Mouse (Mus musculus) regulatory T cell (primary cell): ENCODE measurements at regions not wholly inside any gene's neighbourhood (a gene's known extent, or its start where the extent isn't known, plus 50 kb on each side); places are given as distances from the start of the nearest gene placed in this dataset.

Experiments
- in situ Hi-C: fragments of 300-600 bp; cut with MboI, MseI; formaldehyde crosslinking; loops from one replicate; pipeline ENCODE4 v1.15.1; 2025; ENCODE audit warnings: high pct_unique_total_duplicates

DNA sequence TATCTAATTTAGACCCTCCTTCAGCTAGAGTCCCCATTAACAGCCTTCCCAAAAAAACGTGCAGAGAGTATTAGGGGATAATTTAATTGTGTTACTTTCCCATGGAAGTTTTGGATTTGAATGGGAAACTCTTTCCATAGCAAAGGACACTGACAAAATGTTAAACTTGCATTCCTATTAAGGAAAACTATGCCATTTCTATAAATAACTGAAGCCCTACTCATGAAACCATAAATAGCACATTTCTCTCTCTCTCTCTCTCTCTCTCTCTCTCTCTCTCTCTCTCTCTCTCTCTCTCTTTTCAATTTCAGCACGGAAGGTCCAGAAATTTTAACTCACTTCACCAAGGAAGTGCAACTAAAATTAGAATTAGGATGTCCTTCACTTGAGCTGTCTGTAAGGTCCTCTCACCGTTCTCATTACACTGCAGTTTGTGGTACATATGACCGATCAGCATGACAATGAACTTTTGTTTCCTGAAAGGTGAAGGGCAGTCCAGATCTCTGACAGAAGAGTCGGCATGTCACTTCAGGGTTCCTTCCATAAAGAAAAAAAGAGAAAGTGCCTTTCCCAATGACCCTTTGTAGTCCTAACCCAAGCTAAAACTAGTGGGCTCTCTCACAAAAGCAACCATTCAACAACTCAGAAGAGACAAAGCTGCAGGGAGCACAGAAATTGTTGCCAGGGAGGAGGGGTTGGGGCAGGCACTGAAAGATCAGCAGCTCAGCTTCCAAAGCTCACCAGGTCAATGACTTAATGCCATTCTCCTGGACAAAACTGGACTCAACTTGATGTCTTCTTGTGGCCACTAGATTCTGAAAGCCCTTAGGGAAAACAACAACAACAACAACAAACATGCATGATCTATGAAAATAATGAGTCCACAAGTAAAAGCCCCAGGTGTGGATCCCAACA is 696.9 kb downstream of the Diaph3 start:
- in situ Hi-C loops: no loop called here

DNA sequence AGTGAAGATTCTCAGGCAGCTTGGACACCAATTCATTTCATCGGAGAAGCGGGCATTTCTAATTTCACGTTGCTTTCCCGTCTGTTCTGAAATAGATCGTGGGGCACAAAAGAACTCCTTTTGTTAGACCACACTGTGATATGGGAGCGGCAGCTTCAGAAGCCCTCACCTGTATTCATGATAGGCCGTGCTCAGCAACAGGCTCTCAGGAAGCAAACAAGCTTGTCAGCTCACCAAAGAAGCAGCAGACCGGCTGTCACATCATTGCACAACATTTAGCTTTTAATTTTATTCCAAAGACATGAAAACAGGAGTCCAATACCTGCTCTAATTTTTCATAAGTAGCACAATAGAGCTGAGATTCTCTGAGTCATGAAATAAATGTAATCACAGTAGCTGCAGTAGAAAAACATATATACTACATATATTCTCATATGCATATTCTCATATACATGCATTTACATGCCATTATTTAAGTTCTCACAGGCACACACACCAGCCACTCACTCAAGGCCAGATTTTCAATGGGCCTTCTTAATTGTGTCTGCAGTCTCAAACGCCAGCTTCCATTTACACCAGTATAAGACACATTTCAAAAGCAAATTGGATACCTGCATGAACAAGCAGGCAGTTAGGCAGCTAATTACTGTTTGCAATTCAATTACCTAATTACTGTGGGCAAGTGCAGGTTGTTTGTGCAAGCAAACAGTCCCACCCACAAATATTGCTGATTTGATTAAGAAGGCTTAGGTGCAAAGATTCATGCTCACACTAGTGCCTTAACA is 698.9 kb downstream of the Diaph3 start:
- in situ Hi-C loops: no loop called here

DNA sequence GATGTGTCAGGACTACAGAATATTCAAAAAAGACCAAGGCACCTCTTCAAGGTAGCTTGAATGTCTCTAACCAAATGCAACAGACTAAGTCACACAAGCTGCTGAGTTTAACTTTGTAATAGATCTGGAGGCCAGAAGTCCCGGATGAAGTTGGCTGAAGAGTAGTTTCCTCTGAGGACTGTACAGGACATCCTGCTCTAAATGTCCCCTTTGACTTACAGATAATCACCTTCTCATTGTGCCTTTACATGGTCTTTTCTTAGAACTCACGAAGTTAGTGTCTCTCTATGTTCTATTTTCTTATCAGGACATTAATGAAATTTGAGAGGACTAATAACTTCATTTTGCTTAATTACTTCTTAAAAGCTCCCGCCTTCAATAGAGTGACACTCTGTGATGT is 703.7 kb downstream of the Diaph3 start:
- in situ Hi-C loops: no loop called here

DNA sequence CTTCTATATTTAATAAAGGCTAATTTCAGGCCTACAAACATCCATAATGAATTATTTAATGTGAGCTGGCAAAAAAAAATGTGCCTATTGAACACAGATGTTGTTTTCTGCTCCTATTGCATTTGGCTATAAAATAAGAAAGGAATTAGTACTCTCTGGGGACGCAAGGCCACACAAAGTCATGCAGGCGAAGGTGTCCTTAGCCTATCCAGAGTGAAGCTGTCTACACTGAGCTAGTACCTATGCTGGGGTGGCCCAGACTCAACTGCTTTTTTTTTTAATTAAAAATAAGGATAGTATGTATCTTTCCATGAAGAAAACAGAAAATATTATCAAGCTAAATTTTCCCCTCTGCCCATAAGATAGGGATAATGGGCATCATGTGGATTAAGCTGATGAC is 705.7 kb downstream of the Diaph3 start:
- in situ Hi-C loops: no loop called here

DNA sequence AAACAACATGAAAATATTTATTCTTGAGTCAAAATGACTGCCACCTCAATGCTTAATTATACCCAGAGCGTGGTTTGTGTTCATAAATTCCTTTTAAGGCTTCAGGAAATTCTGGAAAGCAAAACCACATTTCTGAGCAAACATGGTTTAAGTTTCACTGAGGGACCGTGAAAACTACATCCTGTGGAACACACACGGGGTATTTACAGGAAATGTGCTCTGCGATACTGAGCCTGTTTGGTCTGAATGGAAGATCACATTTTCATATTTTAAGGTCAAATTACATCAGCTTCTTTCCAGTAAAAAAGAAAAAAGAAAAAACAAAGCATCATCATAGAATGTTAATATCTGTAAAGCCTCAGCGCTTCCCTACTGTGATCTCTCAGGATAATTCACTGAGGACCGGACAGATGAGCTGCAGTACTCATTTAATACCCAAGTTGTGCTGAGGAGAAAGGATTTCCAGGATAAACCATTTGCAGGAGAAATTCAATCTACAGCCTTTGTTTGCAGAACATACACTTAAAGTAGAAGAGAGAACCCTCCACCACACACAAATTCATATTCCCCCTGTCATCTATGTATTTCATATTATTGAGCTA is 709.7 kb downstream of the Diaph3 start:
- in situ Hi-C loops: no loop called here

DNA sequence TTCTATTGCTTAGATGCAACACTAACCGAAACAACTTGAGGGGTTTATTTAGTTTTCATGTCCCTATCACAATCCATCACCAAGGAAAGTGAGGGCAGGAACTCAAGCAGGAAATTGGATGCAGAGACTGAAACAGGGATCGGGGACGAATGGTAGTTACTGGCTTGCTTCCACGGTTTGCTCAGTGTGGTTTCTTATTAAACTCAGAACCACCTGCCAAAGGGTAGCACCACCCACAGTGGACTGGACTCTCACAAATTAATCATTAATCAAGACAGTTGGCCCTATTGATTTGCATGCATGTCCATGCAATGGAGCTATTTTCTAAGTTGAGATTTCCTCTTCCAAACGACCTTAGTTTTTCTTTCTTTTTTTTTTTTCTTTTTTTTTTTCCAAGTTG is 719.2 kb downstream of the Diaph3 start:
- in situ Hi-C loops: no loop called here

DNA sequence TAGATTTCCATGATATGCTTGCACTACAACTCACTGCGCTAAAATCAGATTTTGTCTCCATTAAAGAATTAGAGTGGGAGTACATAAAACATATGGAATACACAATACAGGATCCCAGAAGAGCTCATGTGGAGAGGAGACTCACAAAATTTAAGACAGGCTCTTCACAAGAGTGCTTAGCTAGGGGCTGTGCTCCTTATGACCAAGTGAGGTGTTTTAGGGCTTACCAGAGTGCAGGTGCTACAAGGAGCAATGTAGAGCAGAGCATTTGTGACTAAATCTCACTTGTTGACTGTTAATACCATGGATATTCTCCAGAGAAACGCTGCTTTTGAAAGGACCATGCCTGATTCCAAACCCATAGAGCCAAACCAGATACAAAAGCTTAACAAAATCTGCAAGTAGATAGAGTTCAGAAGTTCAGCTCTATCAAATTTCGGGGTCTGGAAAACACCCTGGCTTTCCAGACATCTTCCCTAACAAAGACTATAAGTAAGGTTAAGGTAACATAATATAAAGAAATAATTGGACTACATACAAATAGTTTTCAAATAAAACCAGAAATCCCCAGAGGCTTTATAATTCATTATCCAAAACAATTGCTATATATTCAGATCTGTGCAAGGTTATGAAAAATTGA is 721.0 kb downstream of the Diaph3 start:
- in situ Hi-C loops: no loop called here

DNA sequence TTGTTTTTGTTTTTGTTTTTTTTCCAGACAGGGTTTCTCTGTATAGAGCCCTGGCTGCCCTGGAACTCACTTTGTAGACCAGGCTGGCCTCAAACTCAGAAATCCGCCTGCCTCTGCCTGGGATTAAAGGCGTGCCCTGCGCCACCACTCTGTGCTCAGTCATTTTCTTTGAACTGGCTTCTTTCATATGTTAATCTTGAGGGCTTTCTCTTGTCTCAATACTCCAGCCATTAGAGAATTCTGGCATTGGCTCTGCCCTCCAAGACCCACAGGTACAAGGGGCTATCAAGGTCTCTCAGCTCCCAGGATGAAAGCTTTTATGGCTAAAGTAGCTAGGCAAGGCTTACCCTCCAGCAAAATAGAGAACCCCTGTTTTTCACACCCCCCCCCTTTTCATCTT is 744.2 kb downstream of the Diaph3 start:
- in situ Hi-C loops: no loop called here

DNA sequence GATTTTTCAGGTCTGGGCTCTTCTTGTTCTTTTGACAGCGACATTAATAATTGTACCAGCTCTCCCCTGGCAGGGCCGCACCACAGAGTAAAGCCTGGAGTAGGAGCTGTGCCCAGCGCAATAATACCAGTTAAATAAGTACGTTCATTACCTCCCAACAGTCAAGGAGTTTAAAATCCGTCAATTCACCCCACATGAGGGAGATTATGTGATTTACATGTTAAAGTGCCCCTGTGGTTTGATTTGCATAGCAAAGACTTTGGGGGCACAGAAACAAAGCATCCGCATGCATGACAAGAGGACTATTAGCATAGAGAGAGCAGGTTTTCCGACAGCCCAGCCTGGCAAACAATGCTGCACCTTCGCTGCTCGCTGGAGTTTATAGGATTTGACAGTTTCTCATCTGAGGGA is 745.1 kb downstream of the Diaph3 start:
- in situ Hi-C loops: no loop called here

DNA sequence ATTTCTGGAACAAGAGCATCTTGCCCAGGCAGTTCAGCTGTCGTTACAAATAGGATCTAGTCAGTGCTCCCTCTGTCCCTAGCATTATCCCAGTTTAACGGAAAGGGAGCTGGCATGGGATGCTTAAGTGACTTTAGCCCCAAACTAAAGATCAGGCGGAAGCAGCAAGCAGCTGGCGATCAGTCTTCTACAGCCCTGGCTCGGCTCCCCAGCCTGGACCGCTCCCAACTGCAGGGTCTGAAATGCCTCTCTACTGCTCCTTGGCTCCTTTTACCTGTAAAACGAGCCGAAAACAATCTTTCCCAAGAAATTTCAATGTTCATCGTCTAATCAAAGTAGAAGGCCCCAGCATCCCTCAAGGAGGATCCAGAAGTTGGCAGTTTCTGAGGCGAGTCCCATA is 745.5 kb downstream of the Diaph3 start:
- in situ Hi-C loops: no loop called here

DNA sequence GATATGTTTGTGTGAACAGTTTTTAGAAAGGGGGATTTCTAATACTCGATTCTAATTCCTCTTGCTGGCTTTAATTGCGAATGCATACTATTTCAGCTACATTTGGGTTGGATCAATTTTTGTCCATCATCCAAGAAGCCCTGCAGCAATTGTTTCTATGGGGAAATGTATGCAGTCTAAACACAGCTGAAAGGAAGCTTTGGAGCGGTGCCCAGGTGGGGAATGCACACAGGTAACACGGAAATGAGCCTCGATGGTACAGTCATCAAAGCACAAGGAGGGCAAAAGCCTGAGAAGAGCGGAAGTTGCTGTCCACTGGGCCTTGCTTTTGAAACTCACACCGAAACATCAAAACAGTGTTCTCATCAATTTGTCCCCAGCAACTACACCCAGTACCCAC is 746.0 kb downstream of the Diaph3 start:
- in situ Hi-C loops: no loop called here

DNA sequence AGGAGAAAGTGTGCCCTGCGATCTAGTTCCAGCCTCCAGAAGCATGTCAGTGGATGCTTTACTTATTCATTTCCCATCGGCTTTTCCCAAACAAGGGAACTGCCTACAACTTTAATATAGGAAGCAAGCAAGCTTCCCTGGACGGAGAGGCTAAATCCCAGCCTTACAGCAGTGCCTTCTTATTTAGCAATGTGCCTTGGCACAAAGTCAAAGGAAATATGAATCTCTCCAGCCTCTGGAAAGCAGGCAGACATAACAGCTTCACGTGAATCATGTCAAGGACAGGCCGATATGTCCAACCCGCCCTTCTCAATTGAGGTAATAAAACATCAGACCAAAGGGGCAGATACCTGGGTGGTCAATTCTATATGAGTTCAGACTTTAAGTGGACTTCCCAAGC is 755.9 kb downstream of the Diaph3 start:
- in situ Hi-C loops: no loop called here

DNA sequence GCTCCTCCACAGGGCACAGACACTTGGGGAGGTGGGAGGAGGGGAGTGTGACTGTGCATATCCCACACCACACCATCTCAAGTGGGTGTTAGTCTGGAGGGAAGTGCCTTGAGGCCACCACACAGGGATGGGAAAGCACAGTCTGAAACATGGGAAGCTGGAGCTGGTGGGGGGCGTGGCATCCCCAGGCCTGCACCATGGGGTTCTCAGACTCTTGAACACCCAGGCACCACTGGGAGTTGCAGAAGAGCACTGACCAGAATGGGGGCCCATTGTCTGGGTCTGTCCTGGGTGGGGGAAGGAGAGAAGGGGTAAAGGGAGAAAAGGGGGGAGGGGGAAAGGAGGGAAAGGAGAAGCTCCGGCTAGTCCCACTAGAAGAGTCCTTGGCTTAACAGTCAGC is 776.0 kb downstream of the Diaph3 start:
- in situ Hi-C loops: no loop called here

DNA sequence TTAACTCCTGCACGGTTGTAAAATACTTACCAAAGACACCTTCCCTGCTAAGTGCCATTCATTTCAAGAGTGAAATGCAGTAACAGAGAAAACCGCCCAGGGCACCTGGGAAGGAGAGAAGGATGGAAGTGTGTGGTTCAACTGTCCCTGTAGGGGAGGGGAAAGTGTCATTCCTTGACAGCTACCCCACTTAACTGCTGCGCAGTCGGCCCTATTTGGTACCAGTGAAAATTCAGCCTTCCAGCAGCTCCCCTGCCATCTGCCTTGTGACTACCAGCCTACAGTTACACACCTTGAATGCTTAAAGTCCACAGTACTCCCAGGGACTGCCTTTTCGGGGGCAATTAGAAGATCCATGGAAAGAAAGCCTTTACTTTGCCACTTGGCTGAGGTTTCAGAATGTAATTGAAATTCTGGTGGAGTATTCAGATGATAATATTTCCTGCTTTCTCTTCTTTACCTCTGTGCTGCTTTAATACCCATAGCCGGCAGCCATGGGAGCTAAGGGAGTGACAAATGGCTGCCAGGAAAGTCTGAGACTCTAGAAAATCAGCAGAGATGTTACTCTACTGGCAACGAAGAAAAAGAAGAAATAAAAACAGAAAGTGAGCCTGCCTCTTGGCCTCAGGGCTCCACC is 780.5 kb downstream of the Diaph3 start:
- in situ Hi-C loops: no loop called here

DNA sequence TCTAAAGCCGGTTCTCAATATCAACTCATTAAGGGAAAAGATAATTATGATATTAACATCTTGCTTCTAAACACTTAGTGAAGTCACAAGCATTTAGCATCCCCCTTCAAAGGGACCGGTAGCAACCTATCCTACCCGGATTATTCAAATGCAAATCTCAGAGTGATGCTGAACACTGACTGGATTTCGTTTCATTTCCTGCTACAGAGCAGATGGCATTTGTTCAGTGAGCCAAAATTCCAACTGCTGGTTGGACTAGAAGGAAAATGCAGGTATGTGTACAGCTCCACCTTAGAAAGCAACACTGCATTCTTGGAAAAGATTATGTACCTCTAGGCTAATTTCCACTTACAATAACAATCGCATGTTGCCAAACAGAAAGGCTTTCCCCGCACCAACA is 782.5 kb downstream of the Diaph3 start:
- in situ Hi-C loops: no loop called here

DNA sequence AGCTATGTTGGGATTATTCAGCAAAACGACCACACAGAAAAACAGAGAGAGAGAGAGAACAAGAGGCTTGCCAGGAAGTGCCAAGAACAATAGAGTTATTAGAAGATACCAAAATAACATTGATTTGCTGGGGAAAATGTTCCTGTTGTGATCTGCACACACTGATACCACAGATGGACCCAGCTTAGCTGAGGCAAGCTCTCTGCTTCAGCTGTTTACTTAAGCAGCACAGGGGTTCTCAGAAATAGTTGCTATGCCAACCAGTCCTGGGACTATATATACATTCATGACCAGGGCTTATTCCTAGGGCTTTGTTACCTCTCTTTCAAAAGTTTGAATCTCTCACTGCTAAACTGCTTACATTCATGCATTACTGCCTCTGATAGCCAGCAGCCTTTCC is 790.5 kb downstream of the Diaph3 start:
- in situ Hi-C loops: no loop called here

DNA sequence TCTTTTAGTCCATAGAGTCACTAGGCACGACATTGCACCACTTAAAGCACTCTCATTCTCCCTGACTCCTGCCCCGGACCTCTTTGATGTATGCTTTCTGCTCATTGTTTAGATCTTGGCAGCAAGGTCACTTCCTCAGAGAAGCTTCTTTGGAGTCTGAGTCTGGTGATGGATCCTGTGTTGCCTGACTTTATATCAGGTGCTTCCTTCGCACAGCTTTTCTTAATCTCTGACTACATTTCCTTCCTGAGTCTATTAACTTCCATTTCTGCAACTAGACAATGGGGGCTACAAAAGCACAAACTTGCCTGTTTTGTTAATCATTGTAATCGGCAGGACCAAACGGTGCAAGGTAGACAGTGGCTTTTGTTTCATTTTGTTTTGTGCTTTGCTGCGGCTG is 802.0 kb downstream of the Diaph3 start:
- in situ Hi-C loops: no loop called here

DNA sequence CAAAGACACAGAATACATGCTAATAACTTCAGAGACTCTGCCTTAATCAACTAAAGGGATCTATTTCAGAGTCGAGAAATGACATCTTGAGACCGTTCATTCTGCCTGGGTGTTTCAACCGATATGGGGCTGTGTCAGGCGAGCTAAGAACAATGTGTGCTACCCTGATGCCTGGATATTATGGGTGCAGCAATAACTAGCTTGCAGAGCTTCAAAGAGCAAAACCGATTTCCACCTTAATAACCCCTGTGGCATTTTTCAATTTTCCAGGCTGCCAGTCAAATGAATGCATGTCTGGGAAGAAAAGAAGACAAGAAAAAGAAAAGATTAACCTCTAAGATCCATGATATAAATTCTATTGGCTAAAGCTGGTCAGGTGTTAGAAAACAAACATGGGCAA is 804.0 kb downstream of the Diaph3 start:
- in situ Hi-C loops: no loop called here

DNA sequence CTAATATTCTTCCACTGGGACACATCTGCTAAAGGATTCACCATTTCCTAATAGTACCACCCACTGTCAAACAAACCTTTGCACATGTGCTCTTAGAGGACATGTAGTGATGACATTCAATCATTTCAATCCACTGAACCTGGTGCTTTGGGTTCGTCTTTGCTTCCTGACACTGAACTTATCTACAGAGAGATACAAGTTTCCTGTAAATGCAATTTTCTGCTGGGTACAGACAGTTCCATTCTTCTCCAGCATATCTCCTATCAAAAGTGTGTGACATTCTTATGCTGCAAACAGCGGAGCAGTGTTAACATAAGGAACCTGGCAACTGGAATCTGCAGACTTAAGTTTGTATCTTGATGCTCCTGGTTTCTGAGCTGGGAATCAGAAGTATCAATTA is 805.8 kb downstream of the Diaph3 start:
- in situ Hi-C loops: no loop called here

DNA sequence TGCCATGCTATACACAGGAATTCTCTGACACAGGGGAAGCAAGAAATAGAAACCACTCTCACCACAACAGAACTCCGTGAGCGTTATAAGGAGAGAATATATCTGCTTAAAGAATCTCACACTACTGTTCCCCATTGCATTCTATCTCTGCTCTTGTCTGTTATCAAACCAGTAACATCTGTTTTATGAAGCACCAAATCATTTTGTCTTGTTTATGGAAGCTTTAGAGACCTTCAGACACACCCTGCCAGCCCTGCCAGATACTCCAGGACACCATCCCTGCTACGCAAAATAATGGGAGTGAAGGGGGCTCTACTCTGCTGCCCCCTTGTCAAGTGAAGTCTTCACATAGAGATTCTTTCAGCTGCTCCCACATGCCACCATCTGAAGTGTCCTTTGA is 811.9 kb downstream of the Diaph3 start:
- in situ Hi-C loops: no loop called here

DNA sequence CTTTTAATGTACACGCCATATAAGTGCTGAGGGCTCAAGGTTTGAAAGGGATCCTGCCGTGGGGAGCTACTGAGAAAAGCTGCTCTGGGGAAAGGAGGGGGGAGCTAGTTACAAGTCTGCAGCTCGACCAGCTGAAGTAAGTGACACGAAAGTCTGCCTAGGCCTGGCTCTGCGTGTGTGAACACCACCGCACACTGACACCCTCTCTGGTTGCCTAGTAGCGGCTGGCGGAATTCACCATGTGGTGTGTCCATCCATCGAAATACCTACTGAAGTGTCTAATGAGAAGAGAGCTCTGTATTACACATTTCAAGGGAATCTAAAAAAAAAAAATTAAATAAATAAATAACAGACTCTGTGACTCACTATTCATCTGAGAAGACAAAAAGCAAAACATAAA is 813.4 kb downstream of the Diaph3 start:
- in situ Hi-C loops: no loop called here

DNA sequence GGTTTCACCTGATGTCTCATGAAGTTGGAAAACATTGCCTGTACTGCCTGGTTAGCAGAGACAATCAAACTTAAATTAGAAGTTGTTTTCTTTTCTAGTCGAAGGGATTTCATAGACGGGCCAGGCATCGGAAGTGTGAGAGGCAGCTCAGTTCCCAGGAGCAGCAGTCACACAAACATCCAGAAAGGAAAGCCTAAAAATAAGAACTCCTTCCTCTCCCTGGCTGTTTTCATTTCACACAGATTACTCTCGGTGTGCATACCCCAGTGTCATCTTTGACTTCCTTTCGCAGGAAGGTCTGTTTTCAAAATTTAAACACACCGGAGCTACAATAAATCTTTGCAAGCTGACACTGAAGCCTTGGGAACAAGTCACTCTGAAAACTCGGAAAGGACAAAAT is 818.7 kb downstream of the Diaph3 start:
- in situ Hi-C loops: no loop called here
